Mouse (Mus musculus) right cerebral cortex, adult 18-20 months (tissue): ENCODE measurements at regions not wholly inside any gene's neighbourhood (a gene's known extent, or its start where the extent isn't known, plus 50 kb on each side); places are given as distances from the start of the nearest gene placed in this dataset.

Experiments
- DNase-seq: peaks from one replicate; pipeline ENCODE4 v3.0.0; 2022; ENCODE audit warnings: mixed read lengths

DNA sequence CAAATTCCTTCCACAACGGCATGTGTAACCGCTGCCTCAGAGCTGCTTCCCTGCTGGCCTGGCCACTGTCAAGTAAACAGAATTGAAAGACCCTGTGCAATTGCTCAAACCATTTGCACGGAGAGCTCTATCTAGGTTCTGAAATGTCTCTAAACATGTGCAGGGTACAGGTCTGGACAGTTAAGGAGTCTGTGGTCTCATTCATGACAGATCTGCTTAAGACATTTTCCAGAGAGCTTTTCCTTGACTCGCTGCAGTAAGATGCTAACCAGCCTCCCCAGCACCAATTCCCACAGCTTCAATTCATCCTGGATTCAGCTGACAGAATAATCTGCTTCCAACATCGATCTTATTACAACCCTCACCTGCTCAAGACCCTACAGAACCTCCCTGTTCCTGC is 235.1 kb upstream of the Mpped2 start:
- DNase-seq: no peak

- DNase-seq: no peak
Observed at GRCm38 (mm10) chr2:106461021-106461420, 232.0 kb upstream of the Mpped2 start.

- DNase-seq: no peak
Observed at GRCm38 (mm10) chr2:106461490-106461889, 231.6 kb upstream of the Mpped2 start.

DNA sequence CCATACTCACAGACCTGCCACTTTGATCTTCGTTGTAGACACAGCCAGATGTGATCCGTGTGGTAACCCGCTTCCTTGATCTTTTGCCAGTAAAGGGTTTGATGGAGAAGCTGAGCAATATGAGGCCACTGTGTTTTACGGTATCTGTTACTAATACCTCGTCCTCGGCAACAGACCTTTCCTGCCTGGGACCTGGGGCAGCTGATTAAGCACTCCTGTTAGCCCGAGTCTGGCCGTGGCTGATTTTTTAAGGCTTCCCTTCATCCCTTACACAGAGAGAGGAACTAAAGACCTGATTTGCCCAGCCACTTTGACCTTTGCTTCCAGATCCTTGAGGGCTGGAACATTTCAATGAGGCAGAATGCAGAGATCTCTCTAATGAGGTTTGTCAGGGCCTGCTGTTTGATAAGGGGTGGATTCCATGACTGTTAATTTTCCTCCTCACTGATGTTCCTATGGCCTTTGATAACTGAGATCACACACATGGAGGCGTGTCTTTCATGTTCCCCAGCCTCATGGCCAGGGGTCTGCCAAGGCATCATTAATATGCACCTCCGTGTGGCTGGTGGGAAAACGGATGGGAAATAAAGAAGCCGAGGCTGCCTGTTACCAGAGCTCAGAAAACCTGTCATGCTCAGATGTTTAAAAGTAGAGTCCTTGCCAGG is 231.0 kb upstream of the Mpped2 start:
- no peak for DNase-seq

DNA sequence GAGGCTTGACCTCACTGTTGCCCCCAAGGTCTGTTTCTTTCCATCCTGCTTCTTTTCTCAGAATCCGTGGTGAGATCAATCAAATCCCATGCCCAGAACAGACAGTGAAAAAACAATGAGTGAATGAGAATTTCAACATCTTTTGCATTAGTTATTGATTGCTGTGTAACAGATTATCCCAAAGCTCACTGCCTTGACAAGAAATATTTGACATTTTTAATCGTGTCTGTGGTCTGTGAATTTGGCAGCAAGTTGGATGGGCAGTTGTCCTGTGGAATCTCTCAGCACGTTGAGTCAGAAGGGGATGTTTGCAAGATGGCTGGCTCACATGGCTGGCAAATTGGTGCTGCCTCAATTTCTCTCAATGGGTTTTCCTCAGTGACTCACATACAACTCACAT is 228.0 kb upstream of the Mpped2 start:
- no peak for DNase-seq

GRCm38 (mm10) chr2:106465831-106466230 is 227.2 kb upstream of the Mpped2 start:
- no peak for DNase-seq

DNA sequence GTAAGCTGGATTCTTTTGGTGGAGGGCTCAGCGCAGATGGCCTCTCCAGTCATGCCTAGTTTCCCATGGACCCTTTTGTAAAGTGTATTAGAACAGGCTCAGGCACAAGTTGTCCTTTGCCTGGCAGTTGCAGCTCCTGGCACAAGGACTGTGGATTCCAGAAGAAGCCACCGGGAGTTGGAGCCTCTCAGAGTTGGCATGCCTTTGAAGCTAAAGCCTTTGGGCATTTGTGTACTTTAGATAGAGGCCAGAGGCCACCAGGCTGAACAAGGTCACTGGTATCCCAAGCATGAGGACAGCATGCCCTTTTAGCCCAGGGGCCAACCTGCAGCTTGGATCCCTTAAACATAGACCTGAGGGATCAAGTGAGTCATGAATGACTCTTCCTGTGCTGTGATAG is 223.9 kb upstream of the Mpped2 start:
- DNase-seq: no peak

DNA sequence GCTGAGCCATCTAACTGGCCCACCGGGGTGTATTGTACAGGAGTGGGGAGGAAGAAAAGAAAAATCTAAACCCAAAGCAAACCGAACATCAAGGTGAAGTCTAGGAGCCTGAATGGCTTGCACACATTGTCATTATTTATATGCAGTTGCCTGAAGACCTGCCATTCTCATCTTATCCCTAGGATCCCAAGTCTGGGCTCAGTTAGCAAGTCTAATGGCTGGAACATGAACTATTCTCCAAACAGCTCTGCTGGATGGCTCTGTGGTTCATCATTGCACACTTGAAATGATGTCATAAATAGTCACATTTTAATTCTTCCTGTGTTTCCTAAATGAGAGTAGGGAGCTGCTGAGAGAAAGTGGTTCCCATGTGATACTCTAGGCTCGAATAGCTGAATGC is 219.6 kb upstream of the Mpped2 start:
- no peak for DNase-seq

GRCm38 (mm10) chr2:106477991-106478390 is 215.1 kb upstream of the Mpped2 start:
- no peak for DNase-seq

GRCm38 (mm10) chr2:106487335-106488082 is 205.6 kb upstream of the Mpped2 start:
- DNase-seq: no peak

GRCm38 (mm10) chr2:106498735-106499134 is 194.3 kb upstream of the Mpped2 start:
- no peak for DNase-seq

DNA sequence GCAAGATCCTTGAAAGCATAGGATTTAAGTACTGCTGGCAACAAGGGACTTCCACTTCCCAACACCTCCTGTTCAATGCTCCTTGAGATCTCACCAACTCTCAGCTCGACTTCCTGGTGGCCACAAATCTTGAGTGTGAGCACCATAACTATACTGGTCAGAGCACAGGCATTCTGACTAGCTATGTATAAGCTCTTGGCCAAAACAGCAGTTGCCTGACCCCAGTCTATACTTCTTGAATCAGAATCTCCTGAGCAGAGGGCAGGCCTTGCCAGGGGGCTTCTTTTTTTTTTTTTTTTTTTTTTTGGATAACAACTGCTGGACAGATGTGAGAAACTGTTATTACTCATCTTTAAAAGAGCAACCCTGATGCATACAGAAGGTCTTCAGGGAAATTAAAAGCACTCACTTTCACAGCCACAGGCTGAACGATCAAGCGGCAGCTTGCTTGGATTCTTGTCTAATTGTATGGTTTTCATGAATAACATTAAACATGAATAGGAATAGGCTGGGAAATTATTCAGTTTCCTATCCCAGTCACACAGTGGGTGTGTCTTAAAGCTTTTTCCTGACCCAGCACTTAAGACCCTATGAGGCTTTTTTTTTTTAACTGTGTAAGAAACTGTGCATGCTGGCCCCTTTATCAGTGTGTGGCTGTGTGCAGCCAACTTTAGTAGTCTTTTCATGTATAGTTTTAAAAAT is 193.7 kb upstream of the Mpped2 start:
- no peak for DNase-seq

DNA sequence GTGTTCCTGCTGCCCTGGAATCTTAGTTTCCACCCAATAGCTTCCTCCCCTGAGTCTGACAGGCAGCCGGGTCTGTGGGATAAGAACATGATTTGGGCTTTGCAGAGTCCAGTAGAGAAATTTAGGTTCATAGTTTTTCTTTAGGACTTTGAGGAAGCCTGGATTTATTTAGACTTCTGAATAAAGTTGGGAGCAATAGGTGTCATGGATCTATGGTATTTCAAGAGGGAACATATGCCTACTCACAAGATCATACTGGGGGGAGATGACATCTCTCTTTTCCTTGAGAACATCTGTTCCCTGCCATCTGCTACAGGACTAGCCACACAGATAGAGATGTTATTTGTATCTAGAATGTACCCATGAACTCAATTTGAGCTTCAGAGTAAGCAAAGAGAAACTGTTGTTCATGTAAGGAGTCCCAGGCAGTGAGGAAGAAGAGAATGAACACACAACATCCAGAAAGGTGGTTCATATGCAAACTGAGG is 188.1 kb upstream of the Mpped2 start:
- DNase-seq: peak; percentile 50

- DNase-seq: peak; percentile 41
Observed at GRCm38 (mm10) chr2:106511889-106512288, 181.2 kb upstream of the Mpped2 start.

DNA sequence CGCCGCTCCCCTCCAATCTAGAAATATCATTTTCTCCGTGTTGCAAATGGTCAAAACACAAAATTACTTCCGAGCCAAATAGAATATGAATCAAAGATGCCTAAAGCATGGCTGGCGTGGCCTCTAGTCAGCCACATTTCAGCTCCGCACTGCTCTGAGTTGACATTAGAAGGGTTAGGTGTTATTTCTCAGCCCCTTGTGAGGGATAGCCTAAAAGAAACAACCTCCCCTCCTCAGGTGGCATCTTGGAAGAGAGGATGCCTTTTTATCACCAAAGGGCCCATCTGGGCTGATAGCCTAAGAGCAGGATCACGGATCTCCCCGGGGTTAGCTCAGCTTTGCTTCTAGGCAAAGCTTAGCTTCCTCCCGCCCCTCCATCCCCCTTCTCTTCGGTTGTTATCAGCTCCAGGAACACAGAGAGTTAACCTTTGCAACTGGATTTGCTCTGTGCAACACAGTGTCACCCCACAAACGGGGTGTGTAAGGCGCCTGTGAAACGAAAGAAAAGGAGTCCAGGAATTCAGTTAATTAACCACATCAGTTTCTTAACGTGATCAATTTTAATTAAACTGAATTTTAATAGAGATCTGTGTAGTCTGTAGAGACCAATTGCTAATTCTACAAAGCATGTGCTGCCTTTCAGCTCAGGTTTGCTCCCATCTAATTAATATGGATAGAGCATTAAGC is 180.6 kb upstream of the Mpped2 start:
- no peak for DNase-seq

DNA sequence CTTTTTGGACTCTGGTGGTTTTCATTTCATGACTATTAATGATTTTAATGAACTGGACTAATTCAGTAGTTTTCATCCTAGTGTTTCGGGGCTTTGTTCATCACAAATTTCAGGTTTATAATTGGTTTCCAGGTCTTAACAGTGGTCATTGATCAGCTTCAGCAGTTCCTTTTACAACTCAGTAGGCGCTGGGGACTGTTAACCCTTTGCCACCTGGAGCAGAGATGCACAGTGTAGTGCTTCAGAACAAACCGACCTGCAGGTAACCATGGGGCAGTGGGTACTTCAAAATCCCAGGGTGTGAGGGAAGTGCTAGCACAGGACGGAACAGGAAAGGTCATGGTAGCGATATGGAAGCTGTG is 180.1 kb upstream of the Mpped2 start:
- no peak for DNase-seq

DNA sequence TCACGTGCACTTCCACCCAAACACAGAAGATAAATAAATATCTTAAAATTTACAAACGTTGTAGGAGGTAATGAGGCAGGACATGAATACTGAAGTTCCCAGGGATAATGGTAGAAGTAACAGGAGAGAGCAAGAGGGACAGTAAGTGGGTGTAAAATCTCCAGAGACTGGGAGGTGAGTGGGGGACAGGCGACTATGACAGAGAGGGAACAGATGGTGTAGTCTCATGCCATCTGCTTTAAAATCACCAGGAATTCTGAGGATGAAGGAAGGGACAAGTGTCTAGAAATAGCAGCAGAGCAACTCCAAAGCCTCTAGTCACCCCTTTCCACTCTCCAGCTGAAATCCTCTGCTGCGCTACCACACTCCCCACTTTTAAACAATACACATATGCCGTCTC is 175.8 kb upstream of the Mpped2 start:
- DNase-seq: peak; percentile 85

GRCm38 (mm10) chr2:106522961-106523360 is 170.1 kb upstream of the Mpped2 start:
- peak; percentile 8 for DNase-seq

DNA sequence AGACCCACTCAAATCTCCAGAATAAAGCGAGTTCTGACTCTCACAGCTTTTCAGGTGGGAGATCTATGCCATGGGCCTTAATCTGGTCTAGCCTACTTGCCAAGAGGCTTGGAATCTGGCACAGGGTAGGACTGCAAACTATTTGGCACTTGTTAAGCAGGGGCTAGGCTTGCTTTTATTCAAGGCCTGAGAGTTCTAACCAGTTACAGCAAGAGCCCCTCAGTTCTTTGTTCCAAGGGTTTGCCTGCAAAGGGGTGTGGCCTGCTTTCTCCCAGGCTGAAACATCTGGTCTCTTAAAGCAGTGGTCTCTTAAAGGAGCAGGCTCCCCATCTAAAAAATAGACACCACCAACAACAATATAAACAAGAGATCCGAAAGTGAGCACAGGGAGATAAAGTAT is 166.1 kb upstream of the Mpped2 start:
- DNase-seq: no peak

DNA sequence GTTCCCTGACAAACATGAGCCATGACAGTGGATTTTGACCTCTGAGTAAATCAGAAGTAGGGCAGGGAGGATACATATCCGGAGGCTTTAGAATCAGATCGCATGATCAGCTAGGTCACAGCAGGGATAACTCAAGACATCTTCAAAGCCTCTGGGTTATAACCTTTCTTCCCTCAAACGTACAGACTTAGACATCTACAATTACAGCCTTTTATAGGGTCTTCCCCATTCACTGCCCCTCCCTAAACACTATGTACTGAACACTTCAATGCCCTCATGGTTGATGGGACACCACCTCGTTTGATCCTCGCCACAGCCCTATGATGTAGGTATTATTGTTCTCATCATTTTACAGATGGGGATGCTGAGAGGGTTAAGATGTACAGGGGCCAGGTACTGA is 163.8 kb upstream of the Mpped2 start:
- DNase-seq: no peak

DNA sequence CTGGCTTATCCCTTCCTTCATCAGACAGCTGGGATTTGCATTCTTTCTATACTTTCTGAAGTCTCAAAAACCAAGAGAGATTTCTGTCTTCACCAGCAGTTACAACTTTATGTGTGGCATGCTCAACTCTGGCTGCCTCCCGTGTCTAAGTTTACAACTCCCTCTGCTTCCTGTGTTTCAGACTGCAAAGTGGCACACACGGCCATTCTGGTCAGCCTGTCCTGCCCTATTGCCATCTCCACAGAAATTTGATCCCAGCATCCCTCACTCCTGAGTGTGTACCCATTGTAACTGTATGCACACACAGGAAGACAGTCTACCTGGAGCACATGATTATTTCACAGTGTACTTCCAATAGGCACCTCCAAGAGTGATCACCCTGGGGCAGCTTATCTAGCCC is 163.3 kb upstream of the Mpped2 start:
- DNase-seq: no peak

DNA sequence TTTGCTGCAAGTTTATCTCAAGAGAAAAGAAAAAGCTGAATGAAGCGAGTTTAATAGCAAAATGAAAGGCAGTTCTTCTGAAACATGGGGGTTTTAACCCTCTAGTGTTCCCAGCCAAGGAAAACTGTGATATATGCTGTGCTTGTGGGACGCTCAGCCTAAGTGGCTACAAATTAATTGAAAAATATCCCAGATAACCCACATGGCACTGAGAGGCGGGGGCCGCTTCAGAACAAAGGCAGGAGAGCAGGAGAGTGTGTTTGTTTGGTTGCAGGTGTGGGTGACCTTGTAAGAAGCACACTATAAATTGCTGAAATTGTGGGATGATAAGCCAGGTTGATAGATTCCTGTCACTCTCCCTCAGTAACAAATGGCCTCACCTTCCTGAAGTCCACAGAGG is 154.7 kb upstream of the Mpped2 start:
- DNase-seq: no peak

GRCm38 (mm10) chr2:106540176-106540575 is 152.9 kb upstream of the Mpped2 start:
- DNase-seq: no peak
